Mouse (Mus musculus): Measurements from ENCODE around the gene Bpi.

Bpi gene

DNA sequence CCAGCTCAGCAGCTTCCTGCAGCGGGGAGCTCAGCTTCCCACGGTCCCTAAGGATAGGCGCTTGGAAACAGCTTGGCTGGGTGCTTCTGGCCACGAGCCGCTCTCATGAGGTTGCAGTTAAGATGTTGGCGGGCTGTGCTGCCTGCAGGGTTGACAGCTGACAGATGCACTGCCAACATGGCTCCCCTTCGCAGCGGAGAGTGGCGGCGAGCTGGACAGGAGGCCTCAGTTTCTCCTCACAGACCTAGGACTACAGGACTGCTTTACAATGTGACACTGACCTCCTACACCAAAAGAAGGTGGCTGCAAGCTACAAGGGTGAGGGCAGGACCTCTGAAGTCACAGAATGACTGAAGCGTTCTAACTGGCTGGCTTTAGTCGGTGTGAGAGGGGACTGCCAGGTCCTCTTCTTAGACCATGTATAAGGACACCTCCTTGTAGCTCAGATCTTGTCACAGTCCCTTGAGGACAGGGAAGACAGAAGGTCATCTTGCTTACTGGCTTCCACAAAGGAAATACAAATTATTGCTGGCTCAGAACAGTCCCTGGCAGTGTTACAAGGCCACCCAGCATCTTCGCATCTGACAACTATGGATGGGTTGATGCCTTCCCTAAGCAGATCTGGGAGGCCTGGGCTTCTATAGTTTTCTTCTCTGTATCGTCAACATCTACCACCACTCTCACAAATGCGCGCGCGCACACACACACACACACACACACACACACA is 15.6 kb upstream of the Bpi start:
- in situ Hi-C loops (cut with MboI, MseI): no loop called here

DNA sequence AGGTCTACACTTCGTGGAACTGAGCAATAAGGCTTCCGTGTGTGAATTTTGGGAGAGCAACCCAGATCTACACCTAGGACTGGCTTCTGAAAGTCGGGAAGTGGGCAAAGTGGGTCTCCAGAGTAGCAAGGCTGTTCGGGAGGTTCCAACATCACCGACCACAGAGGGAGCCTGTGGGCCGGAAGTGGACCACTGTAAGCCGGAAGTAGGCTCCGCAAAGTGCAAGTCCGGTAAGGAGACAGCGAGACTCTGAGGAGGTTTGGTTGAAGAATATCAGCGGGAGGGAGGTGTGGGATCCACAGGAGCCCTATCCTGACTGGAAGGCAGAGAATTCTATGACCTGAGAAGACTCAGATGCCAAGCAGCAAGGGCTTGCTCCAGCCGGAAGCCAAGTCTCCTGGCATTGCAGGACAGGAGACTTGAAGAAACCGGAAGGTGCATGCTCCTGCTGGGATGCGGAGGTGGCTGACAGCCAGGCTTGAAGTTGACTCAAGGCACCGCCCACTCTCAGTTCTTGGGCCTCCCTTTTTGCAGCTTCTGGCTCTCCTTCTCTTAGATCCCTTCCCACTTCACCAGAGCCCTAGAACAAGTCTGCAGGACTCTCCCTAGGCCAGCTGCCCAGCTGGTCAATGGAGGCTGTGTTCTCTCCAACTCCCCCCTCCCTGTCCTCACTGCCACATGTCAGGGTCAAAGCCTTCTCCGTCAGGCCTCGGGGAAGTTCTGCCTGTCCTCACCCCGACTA is 14.6 kb upstream of the Bpi start:
- in situ Hi-C loops (cut with MboI, MseI): no loop called here

DNA sequence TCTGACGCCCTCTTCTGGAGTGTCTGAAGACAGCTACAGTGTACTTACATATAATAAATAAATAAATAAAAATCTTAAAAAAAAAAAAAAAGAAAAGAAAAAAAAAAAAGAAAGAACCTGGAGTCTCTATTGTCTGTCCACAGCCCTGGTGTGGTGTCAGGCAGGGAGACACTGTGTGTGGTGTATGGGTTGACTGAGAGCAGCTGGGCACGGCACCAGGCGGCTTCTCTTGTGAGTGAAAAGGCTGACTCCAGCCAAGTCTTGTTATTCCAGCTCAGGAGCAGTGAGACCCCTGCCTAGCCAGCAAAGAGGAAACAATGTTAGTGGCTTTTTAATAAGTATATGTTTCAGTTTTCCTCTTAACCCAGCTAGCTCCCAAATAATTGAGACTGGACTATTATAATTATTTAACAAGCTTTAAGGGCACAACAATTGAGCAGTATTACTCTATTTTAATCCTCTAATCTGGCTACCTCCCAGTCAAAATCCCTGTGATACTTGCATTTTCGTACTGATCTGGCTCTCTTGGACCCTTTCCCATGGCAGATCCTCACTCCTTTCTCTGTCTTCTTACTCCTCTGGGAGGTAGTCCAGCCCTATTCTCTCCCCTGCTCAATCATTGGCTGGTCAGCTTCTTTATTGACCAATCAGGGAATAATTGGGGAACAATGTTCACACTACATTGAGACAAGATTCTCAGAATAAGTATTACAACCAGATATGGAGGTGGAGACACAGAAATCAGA is 12.6 kb upstream of the Bpi start:
- in situ Hi-C loops (cut with MboI, MseI): no loop called here

DNA sequence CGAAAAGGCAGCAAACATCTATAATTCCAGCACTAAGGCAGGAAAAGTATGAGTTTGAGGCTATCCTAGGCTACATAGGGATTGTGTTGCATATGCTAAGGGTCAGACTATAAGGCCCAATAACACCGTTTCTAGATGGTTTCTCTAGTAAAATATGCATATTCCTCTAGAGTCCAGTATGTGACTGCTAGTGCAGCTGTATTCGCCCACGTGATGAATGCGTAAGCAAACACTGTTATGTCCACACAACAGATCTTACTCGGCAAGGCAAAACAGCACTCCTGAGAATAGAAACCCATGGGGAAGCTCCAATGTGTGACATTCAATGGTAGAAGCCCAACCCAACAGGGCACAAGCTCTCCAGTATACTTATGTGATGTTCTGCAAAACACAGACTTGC is 10.0 kb upstream of the Bpi start:
- in situ Hi-C loops (cut with MboI, MseI): no loop called here

DNA sequence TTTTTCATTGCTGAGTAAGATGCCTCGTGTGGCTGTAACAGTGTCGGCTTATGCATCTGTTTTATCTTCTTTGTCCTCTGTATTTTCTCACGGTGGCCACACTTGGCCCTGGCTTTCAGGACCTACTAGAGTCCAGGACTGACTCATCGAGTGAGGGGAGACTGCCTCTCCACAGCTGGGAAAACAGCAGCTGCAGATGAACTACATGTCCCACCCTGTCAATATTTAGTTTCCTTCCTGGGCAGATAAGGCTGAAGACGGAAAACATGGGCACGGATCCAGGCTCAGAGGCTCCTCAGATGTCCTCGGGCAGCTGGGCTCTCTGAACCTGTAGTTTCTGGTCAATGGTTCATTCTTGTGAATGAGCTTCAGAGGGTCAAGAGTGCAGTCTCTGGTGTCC is 9.6 kb upstream of the Bpi start:
- in situ Hi-C loops (cut with MboI, MseI): no loop called here

DNA sequence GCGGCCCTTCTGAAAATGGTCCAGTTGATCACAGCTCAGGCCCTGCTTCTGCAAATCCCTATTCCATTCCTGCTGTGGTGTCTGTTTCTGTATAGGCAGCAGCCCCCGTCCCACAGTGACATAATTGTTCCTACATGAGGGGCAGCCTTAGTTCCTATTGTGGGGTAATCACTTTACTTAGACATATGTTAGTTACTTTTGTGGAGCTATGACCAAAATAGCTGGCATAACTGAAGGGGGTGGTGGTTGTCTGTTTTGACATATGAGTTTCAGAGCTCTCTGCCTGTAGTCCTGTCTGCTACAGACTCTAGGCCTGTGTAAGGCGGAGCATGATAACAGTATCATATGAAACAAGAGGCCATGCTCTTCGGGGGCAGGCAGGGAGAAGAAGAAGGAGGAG is 7.3 kb upstream of the Bpi start:
- in situ Hi-C loops (cut with MboI, MseI): no loop called here

DNA sequence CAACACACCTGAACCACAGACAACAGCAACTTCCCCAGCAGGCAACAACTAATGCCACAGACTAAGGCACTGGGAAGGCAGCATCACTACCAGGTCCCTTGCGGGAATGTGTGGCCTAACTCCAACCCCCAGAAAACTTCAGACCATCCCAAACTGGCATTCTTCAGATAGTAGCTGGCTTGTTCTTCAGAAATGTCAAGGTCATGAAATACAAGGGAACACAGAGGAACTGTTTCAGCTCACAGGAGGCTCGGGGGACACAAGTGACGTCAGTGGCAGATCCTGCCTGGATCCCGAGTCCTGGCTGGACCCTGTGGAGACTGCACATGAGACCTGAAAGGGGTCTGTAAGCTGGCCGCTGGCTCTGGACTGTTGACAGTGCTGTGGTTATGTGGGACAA is 4.1 kb upstream of the Bpi start:
- in situ Hi-C loops (cut with MboI, MseI): no loop called here

DNA sequence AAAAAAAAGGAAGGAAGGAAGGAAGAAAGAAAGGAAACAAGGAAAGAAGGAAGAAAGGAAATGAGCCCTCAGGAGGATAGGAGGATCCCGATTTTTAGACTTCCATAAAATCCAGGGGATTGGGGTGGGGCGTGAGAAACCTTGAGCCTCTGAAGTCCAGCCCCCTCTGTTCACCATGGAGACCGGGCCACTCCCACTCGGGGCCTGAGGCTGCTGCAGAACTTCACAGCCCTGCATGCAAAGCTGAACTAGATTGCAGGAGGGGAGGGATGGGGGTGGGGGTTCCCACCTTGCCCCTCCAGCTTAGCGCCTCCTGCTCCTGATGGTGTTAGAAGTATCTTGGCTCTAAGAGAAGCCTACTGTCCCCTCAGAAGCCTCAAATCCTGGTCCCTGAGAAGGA is 1.0 kb upstream of the Bpi start:
- in situ Hi-C loops (cut with MboI, MseI): loop anchor here (5.0 kb wide), 1 partner anchor 40 kb away; no protein-coding TSS in a partner anchor

DNA sequence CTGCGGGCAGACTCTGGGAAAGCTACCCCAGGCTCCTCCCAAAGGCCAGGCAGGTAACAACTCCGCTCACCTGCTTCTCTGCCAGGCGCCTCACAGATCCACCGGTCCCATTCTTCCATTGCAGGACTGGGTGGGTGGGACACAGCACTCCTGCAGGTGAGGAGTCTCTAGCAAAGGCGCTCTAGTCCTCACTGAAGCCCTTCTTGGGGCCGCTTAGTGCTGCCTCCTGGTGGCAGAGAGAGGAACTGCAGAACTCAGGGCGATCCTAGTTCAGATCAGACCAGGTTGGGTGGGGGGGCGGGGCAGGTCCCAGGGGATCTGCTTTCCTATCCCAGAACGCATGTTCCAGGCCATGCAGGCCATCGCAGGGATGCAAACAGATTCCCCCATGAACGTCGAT is 887 bp downstream of the Bpi start:
- in situ Hi-C loops (cut with MboI, MseI): loop anchor here (5.0 kb wide), 1 partner anchor 41 kb away; no protein-coding TSS in a partner anchor

DNA sequence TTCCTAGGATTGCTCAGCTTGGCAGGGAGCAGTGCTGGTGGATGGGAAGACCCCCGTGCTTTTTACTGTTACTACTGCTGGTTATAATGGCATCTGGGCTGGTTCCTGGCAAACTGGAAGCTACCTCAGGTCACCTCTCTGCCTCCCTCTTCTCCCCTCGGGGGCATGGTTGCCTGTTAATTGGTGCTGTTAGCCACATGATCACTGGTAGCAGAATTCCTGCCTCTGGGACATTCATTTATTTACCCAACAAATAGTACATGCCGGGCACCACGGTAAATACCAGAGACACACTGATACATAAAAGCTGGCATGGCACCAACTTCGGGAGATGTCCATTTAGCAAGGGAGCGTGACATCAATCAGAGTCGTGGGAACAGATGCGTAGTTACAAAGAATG is 1.6 kb downstream of the Bpi start:
- in situ Hi-C loops (cut with MboI, MseI): loop anchor here (5.0 kb wide), 1 partner anchor 42 kb away; no protein-coding TSS in a partner anchor

DNA sequence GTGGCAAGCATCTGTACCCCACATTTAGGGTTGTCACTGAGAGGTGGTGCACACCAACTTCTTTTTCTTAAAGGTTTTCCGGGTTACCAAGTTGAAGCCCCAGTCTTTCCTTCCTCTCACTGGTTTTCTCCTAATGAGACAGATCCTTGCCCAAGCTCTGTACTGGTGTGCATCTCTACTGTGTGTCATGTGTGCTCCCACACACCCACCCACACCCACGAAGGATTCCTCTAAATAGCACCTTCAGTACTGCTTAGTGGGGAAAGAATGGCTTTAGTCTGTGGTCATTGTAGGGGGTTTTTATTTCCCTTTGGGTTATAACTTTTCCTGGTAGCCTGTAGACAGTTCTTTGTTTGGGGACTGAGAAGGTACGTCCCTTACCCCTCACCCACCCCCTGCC is 7.0 kb downstream of the Bpi start:
- in situ Hi-C loops (cut with MboI, MseI): no loop called here

DNA sequence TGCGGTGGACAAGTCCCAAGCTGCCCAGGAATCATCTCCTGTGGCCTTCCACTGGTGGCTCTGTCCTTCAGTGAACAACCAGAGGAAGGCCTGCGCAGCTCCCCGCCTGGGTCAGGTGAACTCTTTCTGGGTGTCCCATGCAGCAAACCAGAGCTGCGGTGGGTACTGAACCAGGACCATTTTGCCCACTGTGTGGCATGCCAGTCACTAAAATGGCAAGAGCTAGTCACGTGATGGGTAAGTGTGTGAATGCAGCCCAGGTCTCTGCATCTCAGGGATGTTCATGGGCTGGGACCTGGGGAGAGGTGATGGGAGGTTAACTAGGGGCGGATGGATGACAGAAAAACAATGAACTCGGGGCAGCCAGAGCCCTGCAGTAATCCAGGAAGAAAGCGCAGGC is 12.1 kb downstream of the Bpi start:
- in situ Hi-C loops (cut with MboI, MseI): no loop called here

DNA sequence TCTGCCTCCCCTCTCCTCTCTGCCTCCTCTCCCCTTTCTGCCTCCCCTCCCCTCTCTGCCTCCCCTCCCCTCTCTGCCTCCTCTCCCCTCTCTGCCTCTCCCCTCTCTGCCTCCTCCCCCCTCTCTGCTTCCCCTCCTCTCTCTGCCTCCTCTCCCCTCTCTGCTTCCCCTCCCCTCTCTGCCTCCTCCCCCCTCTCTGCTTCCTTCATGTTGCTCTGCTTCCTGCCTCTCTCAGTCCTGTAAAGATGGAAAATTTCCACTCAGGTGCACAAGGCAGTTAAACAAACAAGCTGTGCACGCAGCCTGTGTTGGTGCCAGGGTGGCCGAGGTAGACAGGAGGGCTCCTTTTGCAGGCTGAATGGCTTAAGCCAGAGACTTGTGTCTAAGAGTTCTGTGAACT is 15.8 kb downstream of the Bpi start:
- in situ Hi-C loops (cut with MboI, MseI): no loop called here

DNA sequence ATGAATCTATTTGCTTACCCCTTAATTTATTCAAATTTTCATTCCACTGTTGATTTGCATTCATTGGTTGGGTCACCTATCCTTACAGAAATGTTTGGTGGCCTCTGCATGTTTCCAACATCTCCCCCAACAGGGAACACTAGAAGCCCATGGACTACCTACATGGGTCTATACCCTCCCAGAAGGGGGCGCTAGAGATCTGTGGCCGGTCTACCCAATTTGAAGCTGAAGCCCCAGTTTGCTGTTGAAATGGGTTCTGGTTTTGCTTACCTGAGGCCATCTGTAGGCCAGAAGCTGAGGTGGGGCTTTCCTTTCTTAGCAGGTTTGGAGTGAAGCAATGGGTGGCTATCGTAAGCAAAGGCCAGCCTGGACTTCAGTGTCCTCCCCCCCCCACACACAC is 17.5 kb downstream of the Bpi start:
- in situ Hi-C loops (cut with MboI, MseI): no loop called here

DNA sequence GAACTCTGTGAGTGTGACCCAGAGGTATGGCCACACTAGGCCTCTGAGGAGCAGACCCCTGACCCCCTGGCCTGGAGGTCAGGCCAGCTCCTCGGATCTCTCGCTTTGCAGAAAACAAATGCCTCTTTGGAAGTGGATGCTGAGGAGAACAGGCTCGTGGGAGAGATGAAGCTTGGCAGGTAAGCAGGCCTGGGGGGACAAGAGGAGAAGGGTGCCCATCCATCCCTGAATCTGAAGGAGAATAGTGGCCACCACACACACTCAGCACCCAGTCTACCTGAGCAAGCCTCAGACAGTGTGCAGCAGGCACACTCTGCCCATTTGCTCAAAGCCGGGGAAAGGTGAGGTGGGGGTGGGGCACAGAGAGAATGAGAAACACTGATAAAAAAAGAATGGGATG is 17.9 kb downstream of the Bpi start:
- in situ Hi-C loops (cut with MboI, MseI): no loop called here

DNA sequence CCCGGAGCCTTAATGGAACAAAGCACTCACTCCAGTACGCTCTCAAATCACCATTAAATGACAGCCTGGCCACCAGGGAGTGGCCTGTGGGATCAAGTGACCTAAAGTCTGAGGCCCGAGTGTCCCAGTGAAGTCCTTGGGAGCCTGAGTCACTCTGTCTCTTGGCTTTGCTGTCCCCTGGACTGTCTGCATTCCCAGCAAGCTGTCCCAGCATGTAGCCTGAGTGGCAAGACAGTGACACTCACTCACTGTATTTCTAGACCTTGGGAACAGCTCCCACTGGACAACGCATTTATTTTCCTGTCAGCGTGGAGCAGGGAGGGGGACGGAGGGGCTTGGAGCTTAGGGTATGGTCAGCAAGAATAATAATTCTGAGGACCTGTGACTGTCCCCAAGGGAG is 18.6 kb downstream of the Bpi start:
- in situ Hi-C loops (cut with MboI, MseI): no loop called here

DNA sequence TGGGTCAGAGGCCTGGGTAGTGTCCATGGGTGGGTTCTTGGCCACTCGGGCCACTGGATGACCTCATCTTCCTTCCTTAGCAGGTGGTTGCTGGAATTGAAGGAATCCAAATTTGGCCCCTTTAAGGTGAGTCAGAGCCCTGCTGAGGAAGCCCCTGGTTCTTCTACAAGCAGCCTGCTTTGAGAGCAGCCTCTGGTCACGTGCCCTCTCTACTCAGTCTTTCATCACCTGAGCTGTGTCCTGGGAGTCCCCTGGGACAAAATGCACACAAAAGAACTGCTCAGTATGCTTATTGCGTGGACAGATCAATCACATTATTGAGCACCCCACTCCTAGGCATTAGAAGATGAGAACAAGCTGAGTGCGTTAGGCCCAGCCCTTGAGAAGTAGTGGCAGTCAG is 19.0 kb downstream of the Bpi start:
- in situ Hi-C loops (cut with MboI, MseI): no loop called here

DNA sequence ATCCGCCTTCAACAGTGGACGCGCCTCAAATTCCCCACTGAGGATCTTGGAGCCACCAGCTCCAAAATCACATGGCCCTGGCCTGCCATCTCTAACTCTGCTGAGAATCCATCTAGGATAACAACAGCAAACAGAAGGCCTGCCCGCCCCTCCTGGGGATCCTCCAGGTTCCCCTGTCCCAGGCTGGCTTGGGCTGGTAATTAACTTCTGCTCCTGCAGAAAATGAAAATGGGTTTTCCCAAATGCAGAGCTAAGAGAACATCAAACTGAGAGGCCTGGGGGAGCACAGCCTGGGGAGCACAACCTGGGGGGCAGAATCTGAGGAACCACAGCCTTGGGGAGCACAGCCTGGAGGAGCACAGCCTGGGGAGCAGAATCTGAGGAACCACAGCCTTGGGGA is 21.8 kb downstream of the Bpi start:
- in situ Hi-C loops (cut with MboI, MseI): loop anchor here (5.0 kb wide), 1 partner anchor 58 kb away; no protein-coding TSS in a partner anchor

DNA sequence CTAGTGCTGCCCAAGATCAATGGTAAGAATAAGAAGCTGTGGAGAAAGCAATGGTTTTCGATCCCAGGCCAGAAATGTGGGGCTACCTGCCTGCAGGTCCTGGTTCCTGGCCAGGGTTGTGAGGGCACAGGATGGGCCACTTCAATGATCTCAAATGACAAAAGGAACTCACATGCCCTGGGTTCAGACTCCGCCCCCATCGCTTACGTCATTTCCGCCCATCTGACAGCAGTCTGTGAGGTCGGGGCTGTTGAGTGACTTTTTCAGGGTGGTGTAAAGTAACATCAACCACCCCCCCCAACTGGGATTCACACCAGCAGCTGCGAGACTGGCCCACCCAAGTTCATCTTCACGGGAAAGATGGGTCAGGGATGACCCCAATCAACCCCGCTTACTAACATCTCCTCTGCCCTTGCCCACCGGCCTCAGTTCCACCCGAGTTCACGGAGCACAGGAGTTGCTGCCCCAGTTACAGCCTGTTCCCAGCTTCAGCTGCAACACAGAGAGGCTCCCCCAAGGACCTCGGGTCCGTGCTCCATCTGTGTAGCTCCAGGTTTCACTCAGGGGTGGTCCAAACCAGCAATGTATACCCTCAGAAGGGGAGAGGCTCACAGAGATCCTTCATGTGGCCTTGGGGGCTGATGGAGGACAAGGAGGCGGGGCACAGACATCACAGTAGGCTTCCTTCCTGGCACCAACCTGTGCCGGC is 23.8 kb downstream of the Bpi start:
- in situ Hi-C loops (cut with MboI, MseI): loop anchor here (5.0 kb wide), 1 partner anchor 56 kb away; no protein-coding TSS in a partner anchor

DNA sequence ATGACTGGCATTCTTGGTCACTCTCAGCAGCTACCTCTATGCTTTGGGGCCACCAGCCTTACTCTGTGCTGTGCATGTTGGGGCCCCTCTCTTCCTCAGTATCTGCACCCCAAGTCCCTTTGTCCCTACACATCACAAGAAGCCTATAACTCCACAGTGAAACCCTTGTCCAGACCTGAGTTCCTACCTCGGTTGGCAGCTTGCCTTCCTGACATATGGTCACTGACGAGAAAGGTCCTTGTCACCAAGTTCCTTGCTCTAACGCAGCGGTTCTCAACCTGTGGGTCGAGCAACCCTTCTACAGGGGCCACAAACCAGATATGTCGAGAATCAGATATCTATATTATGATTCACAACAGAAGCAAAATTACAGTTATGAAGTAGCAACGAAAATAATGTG is 25.2 kb downstream of the Bpi start:
- in situ Hi-C loops (cut with MboI, MseI): loop anchor here (5.0 kb wide), 1 partner anchor 54 kb away; no protein-coding TSS in a partner anchor

DNA sequence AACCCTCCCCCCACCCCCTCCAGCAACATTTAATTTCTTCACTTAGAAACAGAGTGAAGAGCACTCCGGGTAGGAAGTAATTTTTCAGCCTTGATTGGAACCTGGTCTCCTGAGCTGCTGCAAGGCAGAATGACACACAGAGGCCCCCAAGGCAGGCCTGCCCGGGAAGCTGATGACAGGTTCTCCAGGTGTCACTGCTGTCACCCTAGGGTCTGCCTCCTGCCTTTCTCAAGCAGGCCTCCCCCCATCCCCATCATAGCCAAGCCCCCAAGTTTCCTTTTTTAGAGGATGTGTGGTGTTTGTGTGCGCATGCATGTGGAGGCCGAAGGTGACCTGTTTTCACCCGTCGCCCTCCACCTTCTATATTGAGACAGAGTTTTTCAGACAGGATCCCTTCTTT is 25.9 kb downstream of the Bpi start:
- in situ Hi-C loops (cut with MboI, MseI): loop anchor here (5.0 kb wide), 1 partner anchor 54 kb away; no protein-coding TSS in a partner anchor

DNA sequence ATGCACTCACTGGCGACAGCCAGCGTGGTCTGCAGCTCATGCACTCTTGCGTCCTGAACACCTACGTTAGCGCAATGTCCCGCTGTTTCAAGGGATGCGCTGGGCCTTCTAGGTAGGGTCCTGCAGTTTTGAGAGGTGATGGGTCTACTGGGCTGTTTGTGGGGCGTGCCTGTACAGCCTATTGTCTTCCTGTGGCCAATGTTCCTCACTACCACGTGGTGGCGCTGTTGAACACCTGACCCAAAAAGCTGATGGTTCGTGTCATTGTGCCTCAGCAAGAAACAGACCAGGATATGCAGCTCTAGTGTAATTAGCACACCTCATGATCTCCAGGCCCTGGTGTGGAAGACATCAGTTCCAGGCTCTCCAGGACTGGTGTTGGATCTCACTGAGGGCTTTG is 26.7 kb downstream of the Bpi start:
- in situ Hi-C loops (cut with MboI, MseI): loop anchor here (5.0 kb wide), 1 partner anchor 53 kb away; no protein-coding TSS in a partner anchor
